Mouse (Mus musculus): ENCODE data around the gene Trabd2b. TPM values are rescaled to one million over a fixed set of nuclear protein-coding genes. Genes with fewer than 3 reads are reported as not detected.

Gene Trabd2b
- polyA plus RNA-seq, 1 experiment: not detected

- no peak for TF ChIP-seq CTCF (IDR thresholded peaks at IDR 0.05; ENCODE audit: insufficient read depth, low read depth, low read length)
- TF ChIP-seq POLR2A (IDR thresholded peaks at IDR 0.05; ENCODE audit: insufficient read depth, low read depth, low read length): no peak
- WGBS: 87% methylated on average over 3 of the region's 3 CpGs
- H3K4me1 ChIP-seq (ENCODE audit: control insufficient read depth, insufficient read depth, low read length): peaks cover 3% of the 10 kb centered on the region; the same call in 1 of the 2 replicates
- H3K27ac ChIP-seq (ENCODE audit: insufficient read depth, low read depth, low read length): no peak overlapping the region
- no peak overlapping the region for H3K4me3 ChIP-seq (ENCODE audit: insufficient read depth, low read depth, low read length)
Measured at GRCm38 (mm10) chr4:114519966-114520365, 113.4 kb downstream of the Trabd2b start.

GRCm38 (mm10) chr4:114523335-114524188 lies 117.0 kb downstream of the Trabd2b start:
- Histone ChIP-seq H3K4me3 (ENCODE audit: insufficient read depth, low read depth, low read length) (no peak overlapping the region), H3K4me1 (ENCODE audit: control insufficient read depth, insufficient read depth, low read length) (no peaks in the 10 kb centered on the region), H3K27ac (ENCODE audit: insufficient read depth, low read depth, low read length) (no peak overlapping the region)
- TF ChIP-seq CTCF (IDR thresholded peaks at IDR 0.05; ENCODE audit: insufficient read depth, low read depth, low read length): no peak
- TF ChIP-seq POLR2A (IDR thresholded peaks at IDR 0.05; ENCODE audit: insufficient read depth, low read depth, low read length): no peak
- 89% methylated on average over 5 of the region's 5 CpGs for WGBS

- Histone ChIP-seq H3K4me1 (ENCODE audit: control insufficient read depth, insufficient read depth, low read length) (no peaks in the 10 kb centered on the region), H3K4me3 (ENCODE audit: insufficient read depth, low read depth, low read length) (no peak overlapping the region), H3K27ac (ENCODE audit: insufficient read depth, low read depth, low read length) (no peak overlapping the region)
- 55% methylated on average over 6 of the region's 6 CpGs for whole genome bisulfite sequencing
- TF ChIP-seq CTCF (IDR thresholded peaks at IDR 0.05; ENCODE audit: insufficient read depth, low read depth, low read length) (no peak), POLR2A (IDR thresholded peaks at IDR 0.05; ENCODE audit: insufficient read depth, low read depth, low read length) (no peak)
Measured at GRCm38 (mm10) chr4:114531591-114531990, 125.1 kb downstream of the Trabd2b start.

- H3K27ac ChIP-seq (ENCODE audit: insufficient read depth, low read depth, low read length): no peak overlapping the region
- no peak overlapping the region for H3K4me3 ChIP-seq (ENCODE audit: insufficient read depth, low read depth, low read length)
- WGBS: 71% methylated on average over 4 of the region's 4 CpGs
- no peaks in the 10 kb centered on the region for H3K4me1 ChIP-seq (ENCODE audit: control insufficient read depth, insufficient read depth, low read length)
- no peak for TF ChIP-seq POLR2A (IDR thresholded peaks at IDR 0.05; ENCODE audit: insufficient read depth, low read depth, low read length)
- TF ChIP-seq CTCF (IDR thresholded peaks at IDR 0.05; ENCODE audit: insufficient read depth, low read depth, low read length): no peak
Measured at GRCm38 (mm10) chr4:114533894-114534754, 127.6 kb downstream of the Trabd2b start.

GRCm38 (mm10) chr4:114537376-114537974 lies 131.0 kb downstream of the Trabd2b start:
- WGBS: 75% methylated on average over 6 of the region's 6 CpGs
- H3K4me1 ChIP-seq (ENCODE audit: control insufficient read depth, insufficient read depth, low read length): no peaks in the 10 kb centered on the region
- H3K27ac ChIP-seq (ENCODE audit: insufficient read depth, low read depth, low read length): no peak overlapping the region
- TF ChIP-seq POLR2A (IDR thresholded peaks at IDR 0.05; ENCODE audit: insufficient read depth, low read depth, low read length): no peak
- no peak overlapping the region for H3K4me3 ChIP-seq (ENCODE audit: insufficient read depth, low read depth, low read length)

GRCm38 (mm10) chr4:114540031-114540430 lies 133.5 kb downstream of the Trabd2b start:
- Histone ChIP-seq H3K27ac (ENCODE audit: insufficient read depth, low read depth, low read length) (no peak overlapping the region), H3K4me3 (ENCODE audit: insufficient read depth, low read depth, low read length) (no peak overlapping the region), H3K4me1 (ENCODE audit: control insufficient read depth, insufficient read depth, low read length) (no peaks in the 10 kb centered on the region)
- TF ChIP-seq CTCF (IDR thresholded peaks at IDR 0.05; ENCODE audit: insufficient read depth, low read depth, low read length): no peak
- no peak for TF ChIP-seq POLR2A (IDR thresholded peaks at IDR 0.05; ENCODE audit: insufficient read depth, low read depth, low read length)
- WGBS: 94% methylated on average over 7 of the region's 7 CpGs

- no peak overlapping the region for H3K4me3 ChIP-seq (ENCODE audit: insufficient read depth, low read depth, low read length)
- TF ChIP-seq POLR2A (IDR thresholded peaks at IDR 0.05; ENCODE audit: insufficient read depth, low read depth, low read length) (no peak), CTCF (IDR thresholded peaks at IDR 0.05; ENCODE audit: insufficient read depth, low read depth, low read length) (no peak)
- WGBS: 56% methylated on average over 1 of the region's 1 CpGs
- no peaks in the 10 kb centered on the region for H3K4me1 ChIP-seq (ENCODE audit: control insufficient read depth, insufficient read depth, low read length)
- H3K27ac ChIP-seq (ENCODE audit: insufficient read depth, low read depth, low read length): no peak overlapping the region
Measured at GRCm38 (mm10) chr4:114541221-114541620, 134.7 kb downstream of the Trabd2b start.

GRCm38 (mm10) chr4:114542136-114542535 lies 135.6 kb downstream of the Trabd2b start:
- WGBS: 56% methylated on average over 4 of the region's 4 CpGs
- no peaks in the 10 kb centered on the region for H3K4me1 ChIP-seq (ENCODE audit: control insufficient read depth, insufficient read depth, low read length)
- no peak for TF ChIP-seq CTCF (IDR thresholded peaks at IDR 0.05; ENCODE audit: insufficient read depth, low read depth, low read length)
- TF ChIP-seq POLR2A (IDR thresholded peaks at IDR 0.05; ENCODE audit: insufficient read depth, low read depth, low read length): no peak
- no peak overlapping the region for H3K27ac ChIP-seq (ENCODE audit: insufficient read depth, low read depth, low read length)
- no peak overlapping the region for H3K4me3 ChIP-seq (ENCODE audit: insufficient read depth, low read depth, low read length)
